Mouse (Mus musculus) kidney, embryonic 14.5 days (tissue): ENCODE results near the gene Mtmr3. TPM values are rescaled to one million over a fixed set of nuclear protein-coding genes. Genes with fewer than 3 reads are reported as not detected.

ENCODE experiments used
- ATAC-seq: fragments of 200-750 bp; cut with Nextera tagmentation; 2 replicates; pipeline ENCODE4 v1.8.0; 2017; ENCODE audit warnings: moderate number of reproducible peaks, mild to moderate bottlenecking, moderate TSS enrichment, moderate library complexity; ENCODE audit not compliant: low FRiP score, low TSS enrichment
- H3K27ac ChIP-seq: fragments of 300-500 bp; sonication (generic); 2 replicates; pipeline ENCODE4 v1.5.1; 2014; ENCODE audit warnings: low read depth, mild to moderate bottlenecking, low read length, moderate library complexity, mixed read lengths
- H3K27me3 ChIP-seq: fragments of 300-500 bp; sonication (generic); 2 replicates; pipeline ENCODE4 v1.6.1; 2014; ENCODE audit warnings: mild to moderate bottlenecking, low read length; ENCODE audit not compliant: control insufficient read depth, insufficient read depth
- H3K36me3 ChIP-seq: fragments of 300-500 bp; sonication (generic); 2 replicates; pipeline ENCODE4 v1.6.1; 2014; ENCODE audit warnings: low read length, mixed read lengths; ENCODE audit not compliant: control insufficient read depth, insufficient read depth
- H3K4me1 ChIP-seq: fragments of 300-500 bp; sonication (generic); 2 replicates; pipeline ENCODE4 v1.6.1; 2014; ENCODE audit warnings: low read length, mixed read lengths; ENCODE audit not compliant: control insufficient read depth, insufficient read depth
- H3K4me2 ChIP-seq: fragments of 300-500 bp; sonication (generic); replicated peaks from 2 replicates; pipeline ENCODE4 v1.6.1; 2014; ENCODE audit warnings: low read depth, mild to moderate bottlenecking, low read length
- H3K4me3 ChIP-seq: fragments of 300-500 bp; sonication (generic); 2 replicates; pipeline ENCODE4 v1.5.1; 2014; ENCODE audit warnings: mild to moderate bottlenecking, low read length
- H3K9ac ChIP-seq: fragments of 300-500 bp; sonication (generic); 2 replicates; pipeline ENCODE4 v1.6.1; 2014; ENCODE audit warnings: low read depth, mild to moderate bottlenecking, low read length, moderate library complexity
- H3K9me3 ChIP-seq: fragments of 300-500 bp; sonication (generic); 2 replicates; pipeline ENCODE4 v1.6.1; 2016; ENCODE audit warnings: low read length; ENCODE audit not compliant: control insufficient read depth
- WGBS: fragments of 180-500 bp; shearing (Covaris S2); extraction: QIAGEN DNeasy Blood & Tissue Kit; methylation state at CpG from one replicate; pipeline ENCODE4 v1.1.7; 2014; 5-methylcytosine and 5-hydroxymethylcytosine counted together
- polyA plus RNA-seq: library from polyadenylated mRNA; unstranded; fragments of >200 nt; fragmentation: Nextera tagmentation; extraction: Ambion mirVana; gene quantifications from 2 replicates; pipeline ENCODE4 v1.2.1, GENCODE M21; 2014

Mtmr3 gene
- polyA plus RNA-seq, 1 experiment from 2014 or later = 26.2 TPM

DNA sequence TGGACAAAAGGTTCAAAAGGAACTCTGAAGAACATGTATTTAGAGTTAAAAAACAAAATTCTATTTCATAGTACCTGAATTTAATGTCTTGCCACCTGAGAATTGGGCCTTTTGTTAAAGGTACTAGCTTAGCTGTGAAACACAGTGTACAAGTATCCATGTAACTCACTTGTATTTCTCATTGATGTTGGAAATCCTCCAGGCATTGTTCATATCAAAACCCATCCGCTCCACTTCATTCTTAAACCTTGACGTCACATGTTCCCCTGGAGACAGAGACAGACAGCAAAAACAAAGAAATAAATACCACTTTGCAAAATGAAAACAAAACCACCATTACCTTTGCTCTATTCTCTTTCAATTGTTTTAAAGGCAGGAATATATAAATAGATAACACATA lies 87.2 kb downstream of the Mtmr3 start:
- H3K36me3 ChIP-seq = peaks cover 28% of the 10 kb centered on the region; the same call in 1 of the 2 replicates
- WGBS = 83% methylated on average over 2 of the region's 2 CpGs

DNA sequence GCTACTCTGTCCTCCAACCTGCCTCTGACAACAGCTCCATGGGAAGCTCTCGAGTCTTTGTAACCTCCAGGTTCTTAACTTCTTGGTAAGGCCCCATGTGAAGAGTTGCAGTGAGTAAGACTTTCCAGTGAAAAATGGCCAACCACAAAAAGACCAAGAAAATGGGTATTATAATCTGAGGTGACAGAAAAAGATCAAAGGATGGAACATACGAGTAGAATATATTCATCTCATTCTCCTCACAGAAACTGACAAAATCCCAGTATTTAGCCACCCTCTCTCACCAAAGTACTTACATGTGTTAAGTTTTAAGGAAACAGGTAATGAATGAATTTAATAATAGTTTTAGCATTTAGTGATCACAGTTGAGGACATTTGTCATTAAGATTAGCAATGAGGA lies 88.2 kb downstream of the Mtmr3 start:
- no peak overlapping the region for H3K4me2 ChIP-seq
- WGBS = 92% methylated on average over 2 of the region's 2 CpGs
- no peaks in the 10 kb centered on the region for H3K9me3 ChIP-seq
- H3K36me3 ChIP-seq = peaks cover 28% of the 10 kb centered on the region; the same call in 1 of the 2 replicates
- no peak overlapping the region for H3K27ac ChIP-seq
- H3K27me3 ChIP-seq = no peaks in the 10 kb centered on the region
- no peak for ATAC-seq
- no peak overlapping the region for H3K9ac ChIP-seq
- no peaks in the 10 kb centered on the region; the same call in 1 of the 2 replicates for H3K4me1 ChIP-seq
- no peak overlapping the region for H3K4me3 ChIP-seq

More for the DNA sequence above, 87.2 kb downstream of the Mtmr3 start:
- no peak overlapping the region for H3K4me2 ChIP-seq
- no peak overlapping the region for H3K4me3 ChIP-seq
- H3K27me3 ChIP-seq = no peaks in the 10 kb centered on the region
- no peak overlapping the region for H3K27ac ChIP-seq
- H3K4me1 ChIP-seq = no peaks in the 10 kb centered on the region
- H3K9ac ChIP-seq = no peak overlapping the region
- H3K9me3 ChIP-seq = no peaks in the 10 kb centered on the region
- ATAC-seq = no peak

- WGBS = 27% methylated on average over 2 of the region's 2 CpGs
- H3K27me3 ChIP-seq = no peaks in the 10 kb centered on the region
- H3K4me1 ChIP-seq = no peaks in the 10 kb centered on the region; the same call in 1 of the 2 replicates
- no peak overlapping the region for H3K4me3 ChIP-seq
- H3K4me2 ChIP-seq = no peak overlapping the region
- H3K9ac ChIP-seq = no peak overlapping the region
- no peaks in the 10 kb centered on the region for H3K9me3 ChIP-seq
- ATAC-seq = no peak
- H3K27ac ChIP-seq = no peak overlapping the region
- peaks cover 42% of the 10 kb centered on the region for H3K36me3 ChIP-seq
These were observed 92.5 kb downstream of the Mtmr3 start for GRCm38 (mm10) chr11:4502206-4502605.

DNA sequence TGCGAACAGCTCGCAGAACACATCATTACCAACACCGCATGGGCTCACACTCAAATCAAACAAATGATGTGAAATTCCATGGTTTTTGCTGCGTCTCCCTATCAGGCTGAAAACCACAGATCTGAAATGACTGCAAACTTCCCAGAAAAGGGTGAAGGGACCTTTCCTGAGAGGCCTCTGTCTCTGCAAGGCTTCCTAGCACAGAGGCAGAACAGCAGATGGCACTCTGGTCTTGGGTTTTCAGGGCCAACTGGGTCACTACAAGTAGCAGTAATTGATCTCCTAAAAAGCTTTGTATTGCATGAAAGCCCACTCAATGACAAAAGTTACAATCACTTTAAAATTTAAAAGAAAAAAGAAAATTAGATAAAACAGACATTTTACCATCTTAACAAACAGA lies 93.8 kb downstream of the Mtmr3 start:
- no peak overlapping the region for H3K4me2 ChIP-seq
- ATAC-seq = no peak
- no peak overlapping the region for H3K27ac ChIP-seq
- peaks cover 46% of the 10 kb centered on the region for H3K36me3 ChIP-seq
- H3K9ac ChIP-seq = no peak overlapping the region
- no peaks in the 10 kb centered on the region for H3K9me3 ChIP-seq
- H3K27me3 ChIP-seq = no peaks in the 10 kb centered on the region
- H3K4me3 ChIP-seq = no peak overlapping the region
- no peaks in the 10 kb centered on the region; the same call in 1 of the 2 replicates for H3K4me1 ChIP-seq
- WGBS = 94% methylated on average over 4 of the region's 4 CpGs

DNA sequence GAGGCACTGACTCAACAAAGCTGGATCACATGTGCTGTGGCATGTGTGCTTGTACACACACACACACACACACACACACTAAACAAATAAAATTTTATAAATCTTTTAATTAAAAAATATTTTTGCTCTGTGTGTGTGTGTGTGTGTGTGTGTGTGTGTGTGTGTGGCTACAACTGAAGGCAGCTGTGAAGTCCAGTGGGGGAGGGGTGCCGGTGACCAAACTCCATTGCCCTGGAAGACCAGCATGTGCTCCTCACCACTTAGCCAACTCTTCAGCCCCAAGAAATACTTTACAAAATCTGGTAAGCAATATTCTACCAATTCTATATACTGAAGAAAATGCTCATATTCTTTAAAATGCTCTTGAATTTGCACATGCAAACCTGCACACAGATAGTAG lies 94.4 kb downstream of the Mtmr3 start:
- H3K4me1 ChIP-seq = no peaks in the 10 kb centered on the region; the same call in 1 of the 2 replicates
- ATAC-seq = no peak
- H3K4me3 ChIP-seq = no peak overlapping the region
- H3K36me3 ChIP-seq = peaks cover 46% of the 10 kb centered on the region
- no peak overlapping the region for H3K9ac ChIP-seq
- H3K9me3 ChIP-seq = no peaks in the 10 kb centered on the region
- no peak overlapping the region for H3K27ac ChIP-seq
- H3K27me3 ChIP-seq = no peaks in the 10 kb centered on the region
- no peak overlapping the region for H3K4me2 ChIP-seq
- 100% methylated on average over 1 of the region's 1 CpGs for WGBS

GRCm38 (mm10) chr11:4499456-4499855 lies 95.2 kb downstream of the Mtmr3 start:
- no peaks in the 10 kb centered on the region for H3K27me3 ChIP-seq
- no peak overlapping the region for H3K4me3 ChIP-seq
- WGBS = 49% methylated on average over 2 of the region's 2 CpGs
- H3K4me2 ChIP-seq = no peak overlapping the region
- no peak overlapping the region for H3K9ac ChIP-seq
- peaks cover 46% of the 10 kb centered on the region for H3K36me3 ChIP-seq
- no peaks in the 10 kb centered on the region for H3K9me3 ChIP-seq
- H3K27ac ChIP-seq = no peak overlapping the region
- ATAC-seq = no peak
- no peaks in the 10 kb centered on the region; the same call in 1 of the 2 replicates for H3K4me1 ChIP-seq

- no peak overlapping the region for H3K27ac ChIP-seq
- ATAC-seq = no peak
- H3K4me3 ChIP-seq = no peak overlapping the region
- no peaks in the 10 kb centered on the region; the same call in 1 of the 2 replicates for H3K4me1 ChIP-seq
- peaks cover 43% of the 10 kb centered on the region for H3K36me3 ChIP-seq
- 64% methylated on average over 9 of the region's 9 CpGs for WGBS
- H3K4me2 ChIP-seq = no peak overlapping the region
- no peak overlapping the region for H3K9ac ChIP-seq
- no peaks in the 10 kb centered on the region for H3K27me3 ChIP-seq
- H3K9me3 ChIP-seq = no peaks in the 10 kb centered on the region
These were observed 95.9 kb downstream of the Mtmr3 start for GRCm38 (mm10) chr11:4498774-4499173.

DNA sequence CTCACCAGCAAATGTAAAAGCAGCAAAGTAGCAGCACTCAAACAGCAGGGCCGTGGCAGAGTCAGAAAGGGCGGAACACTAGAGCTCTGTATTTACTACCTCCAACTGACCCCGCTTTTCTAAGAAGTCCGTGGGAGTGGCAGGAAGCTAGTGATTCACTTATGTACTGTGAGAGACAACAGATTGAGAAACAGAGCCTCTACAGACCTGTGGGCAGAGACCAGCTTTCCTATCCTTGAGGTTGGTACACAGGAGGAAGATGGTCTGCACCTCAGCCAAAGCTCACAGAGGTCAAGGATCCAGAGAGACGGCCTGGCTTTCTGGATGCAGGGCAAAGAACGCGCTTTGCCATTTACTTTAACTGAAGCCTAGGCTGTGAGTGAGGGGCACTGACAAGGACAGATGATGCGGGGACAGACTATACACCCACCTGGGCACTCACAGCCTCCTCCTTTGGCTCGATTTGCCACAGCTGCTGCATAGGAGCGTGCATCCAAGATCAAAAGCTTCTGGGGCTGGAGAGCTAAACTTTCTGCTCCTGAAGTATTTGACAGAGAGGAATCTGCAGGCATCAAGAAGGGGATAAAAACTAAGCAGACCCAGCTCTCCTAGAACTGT lies 97.1 kb downstream of the Mtmr3 start:
- no peaks in the 10 kb centered on the region; the same call in 1 of the 2 replicates for H3K4me1 ChIP-seq
- no peak overlapping the region for H3K27ac ChIP-seq
- peaks cover 40% of the 10 kb centered on the region for H3K36me3 ChIP-seq
- no peak overlapping the region for H3K9ac ChIP-seq
- no peak overlapping the region for H3K4me3 ChIP-seq
- no peak overlapping the region for H3K4me2 ChIP-seq
- no peaks in the 10 kb centered on the region for H3K27me3 ChIP-seq
- H3K9me3 ChIP-seq = no peaks in the 10 kb centered on the region
- 0 out of 2 replicates have a peak, but pooled peaks have one; percentile 60 for ATAC-seq
- WGBS = 32% methylated on average over 10 of the region's 10 CpGs

DNA sequence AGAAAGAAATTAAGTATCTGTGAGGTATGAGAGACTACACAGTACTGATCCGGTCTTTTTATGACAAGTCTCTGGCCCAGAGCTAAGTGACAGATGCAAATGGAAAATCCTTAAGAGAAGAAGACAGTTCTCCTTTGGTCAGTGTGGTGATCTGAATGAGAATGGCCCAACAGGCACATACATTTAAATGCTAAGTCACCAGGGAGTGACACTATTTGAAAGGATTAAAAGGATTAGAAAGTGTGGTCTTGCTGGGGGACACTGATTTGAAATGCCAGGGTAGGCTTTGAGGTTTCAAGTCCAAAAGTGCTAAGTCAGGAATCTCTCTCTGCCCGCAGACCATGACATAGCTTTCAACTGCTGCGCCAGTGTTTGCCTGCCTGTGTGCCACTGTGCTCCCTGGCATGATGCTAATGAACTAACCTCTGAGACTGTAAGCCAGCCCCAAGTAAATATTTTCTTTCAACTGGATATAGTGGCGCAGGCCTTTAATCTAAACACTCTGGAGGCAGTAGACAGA lies 99.6 kb downstream of the Mtmr3 start:
- Histone ChIP-seq H3K9me3 (no peaks in the 10 kb centered on the region), H3K4me3 (no peak overlapping the region), H3K36me3 (peaks cover 62% of the 10 kb centered on the region), H3K9ac (no peak overlapping the region), H3K27me3 (no peaks in the 10 kb centered on the region), H3K4me1 (no peaks in the 10 kb centered on the region), H3K27ac (no peak overlapping the region), H3K4me2 (no peak overlapping the region)
- 78% methylated on average over 4 of the region's 4 CpGs for WGBS
- ATAC-seq = peak; percentile 32; the same call in 1 of the 2 replicates
